Mouse (Mus musculus) brain, embryonic 14.5 days (tissue): ENCODE results near the gene Pax1.

Experiments used
- CTCF ChIP-seq: fragments of 200-500 bp; IDR thresholded peaks from 2 replicates; pipeline ENCODE4 v1.5.1; 2012; ENCODE audit warnings: inconsistent platforms, mild to moderate bottlenecking, moderate library complexity, borderline replicate concordance; ENCODE audit not compliant: insufficient read depth, insufficient read length; ENCODE audit errors: extremely low read depth
- POLR2A ChIP-seq: fragments of 200-500 bp; IDR thresholded peaks from 2 replicates; pipeline ENCODE4 v1.6.1; 2012; ENCODE audit warnings: mild to moderate bottlenecking, inconsistent platforms, borderline replicate concordance; ENCODE audit not compliant: poor library complexity, insufficient read depth, insufficient read length, severe bottlenecking; ENCODE audit errors: extremely low read depth

GRCm38 (mm10) chr2:147386949-147387348 is 25.2 kb downstream of the Pax1 start:
- TF ChIP-seq POLR2A (no peak), CTCF (no peak)
